Mouse (Mus musculus) hindbrain, embryonic 12.5 days (tissue): ENCODE results near the gene Gm10961. TPM values are rescaled to one million over a fixed set of nuclear protein-coding genes. Genes with fewer than 3 reads are reported as not detected.

Experiments used
- ATAC-seq: fragments of 200-750 bp; cut with Nextera tagmentation; 2 replicates; pipeline ENCODE4 v1.8.0; 2017; ENCODE audit warnings: moderate TSS enrichment; ENCODE audit not compliant: low FRiP score
- H3K27ac ChIP-seq: fragments of 300-500 bp; sonication (generic); 2 replicates; pipeline ENCODE4 v1.5.1; 2016; ENCODE audit warnings: mild to moderate bottlenecking
- H3K27me3 ChIP-seq: fragments of 300-500 bp; sonication (generic); 2 replicates; pipeline ENCODE4 v1.6.1; 2016; ENCODE audit warnings: mild to moderate bottlenecking
- H3K36me3 ChIP-seq: fragments of 300-500 bp; sonication (generic); 2 replicates; pipeline ENCODE4 v1.6.1; 2016; ENCODE audit warnings: mild to moderate bottlenecking
- H3K4me1 ChIP-seq: fragments of 300-500 bp; sonication (generic); 2 replicates; pipeline ENCODE4 v1.6.1; 2016
- H3K4me2 ChIP-seq: fragments of 300-500 bp; sonication (generic); replicated peaks from 2 replicates; pipeline ENCODE4 v1.6.1; 2016; ENCODE audit warnings: mild to moderate bottlenecking
- H3K4me3 ChIP-seq: fragments of 300-500 bp; sonication (generic); 2 replicates; pipeline ENCODE4 v1.5.1; 2016; ENCODE audit warnings: mild to moderate bottlenecking
- H3K9ac ChIP-seq: fragments of 300-500 bp; sonication (generic); 2 replicates; pipeline ENCODE4 v1.6.1; 2016; ENCODE audit warnings: mild to moderate bottlenecking, moderate library complexity
- H3K9me3 ChIP-seq: fragments of 300-500 bp; sonication (generic); replicated peaks from 2 replicates; pipeline ENCODE4 v1.6.1; 2016; ENCODE audit warnings: mild to moderate bottlenecking
- WGBS: fragments of 180-500 bp; shearing (Covaris S2); methylation state at CpG from one replicate; pipeline ENCODE4 v1.1.7; 2016; 5-methylcytosine and 5-hydroxymethylcytosine counted together
- polyA plus RNA-seq: library from polyadenylated mRNA; unstranded; fragments of >200 nt; fragmentation: Nextera tagmentation; extraction: Ambion mirVana; gene quantifications from 2 replicates; pipeline ENCODE4 v1.2.1, GENCODE M21; 2016

Gm10961 gene
- polyA plus RNA-seq, 1 experiment from 2014 or later, result not detected

DNA sequence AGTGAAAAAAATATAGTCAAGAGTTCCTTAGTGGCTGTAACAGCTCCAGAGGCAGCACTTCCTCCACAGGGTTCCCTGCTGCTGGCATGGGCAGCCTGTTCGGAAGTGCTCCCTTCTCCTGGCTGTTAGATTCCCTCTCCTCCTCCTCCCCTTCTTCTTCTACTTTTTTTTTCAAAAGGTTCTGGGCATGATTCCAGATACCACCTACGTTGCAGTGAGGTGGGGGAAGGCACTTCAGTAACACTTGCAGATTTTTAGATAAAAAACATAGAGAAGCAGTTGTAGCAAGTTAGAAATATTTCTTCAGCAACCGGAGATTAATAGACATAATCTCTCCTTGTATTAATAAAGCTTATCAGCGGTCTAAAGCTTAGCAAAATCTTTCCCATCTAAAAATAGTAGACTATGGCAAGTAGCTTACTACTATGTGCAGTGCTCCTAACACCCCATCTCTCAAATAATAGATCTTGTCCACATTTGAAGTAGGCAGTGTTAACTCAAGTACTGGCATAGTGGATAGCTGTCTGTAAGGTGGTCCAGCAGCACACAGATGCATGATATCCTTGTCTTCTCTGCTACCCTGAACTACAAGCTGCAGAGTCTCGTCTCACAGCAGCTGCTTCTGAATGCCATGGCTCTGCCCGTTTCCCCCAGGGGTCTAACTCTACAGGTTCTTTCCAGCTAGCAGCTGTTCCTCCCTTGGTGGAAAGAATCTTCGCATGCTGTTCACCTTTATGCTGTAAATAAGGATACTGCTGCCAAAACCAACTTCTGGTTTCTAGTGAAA, 49.9 kb downstream of the Gm10961 start:
- ATAC-seq, result no peak

More for the DNA sequence above, 49.9 kb downstream of the Gm10961 start:
- no peaks in the 10 kb centered on the region for H3K27me3 ChIP-seq
- H3K4me3 ChIP-seq, result no peak overlapping the region
- H3K9me3 ChIP-seq, result no peaks in the 10 kb centered on the region
- H3K4me1 ChIP-seq, result peaks cover 15% of the 10 kb centered on the region
- 37% methylated on average over 7 of the region's 7 CpGs for WGBS
- no peak overlapping the region for H3K4me2 ChIP-seq
- no peak overlapping the region for H3K9ac ChIP-seq
- H3K36me3 ChIP-seq, result peaks cover 10% of the 10 kb centered on the region
- H3K27ac ChIP-seq, result peak overlapping the region; percentile 23; the same call in 1 of the 2 replicates

Other genes starting within 250 kb of the Gm10961 start
- gene Kcnc4, start 171.8 kb upstream of the Gm10961 start, polyA plus RNA-seq, result 0.71 and 0.73 TPM in 2 replicates
- 5.6 and 5.7 TPM in 2 replicates for gene Slc6a17, start 113.3 kb upstream of the Gm10961 start, polyA plus RNA-seq
- gene Ubl4b, start 76.2 kb upstream of the Gm10961 start, polyA plus RNA-seq, result not detected in 2 replicates
- gene Alx3, start 36.3 kb upstream of the Gm10961 start, polyA plus RNA-seq, result 0.40 and 0.60 TPM in 2 replicates
- gene Strip1, start 372 bp downstream of the Gm10961 start, polyA plus RNA-seq, result 122 and 126 TPM in 2 replicates
- 133 TPM in 2 replicates for gene Ahcyl1, start 65.2 kb downstream of the Gm10961 start, polyA plus RNA-seq
- gene Csf1, start 129.1 kb downstream of the Gm10961 start, polyA plus RNA-seq, result 8.8 and 9.2 TPM in 2 replicates
- gene Eps8l3, start 245.9 kb downstream of the Gm10961 start, polyA plus RNA-seq, result not detected in 2 replicates